Mouse (Mus musculus) A20 (cell line): Measurements from ENCODE around the gene Fgf11.

Experiments
- DNase-seq: peaks from one replicate; pipeline ENCODE4 v3.0.0-alpha.2; 2011; ENCODE audit warnings: low read depth, low spot score

Gene Fgf11

DNA sequence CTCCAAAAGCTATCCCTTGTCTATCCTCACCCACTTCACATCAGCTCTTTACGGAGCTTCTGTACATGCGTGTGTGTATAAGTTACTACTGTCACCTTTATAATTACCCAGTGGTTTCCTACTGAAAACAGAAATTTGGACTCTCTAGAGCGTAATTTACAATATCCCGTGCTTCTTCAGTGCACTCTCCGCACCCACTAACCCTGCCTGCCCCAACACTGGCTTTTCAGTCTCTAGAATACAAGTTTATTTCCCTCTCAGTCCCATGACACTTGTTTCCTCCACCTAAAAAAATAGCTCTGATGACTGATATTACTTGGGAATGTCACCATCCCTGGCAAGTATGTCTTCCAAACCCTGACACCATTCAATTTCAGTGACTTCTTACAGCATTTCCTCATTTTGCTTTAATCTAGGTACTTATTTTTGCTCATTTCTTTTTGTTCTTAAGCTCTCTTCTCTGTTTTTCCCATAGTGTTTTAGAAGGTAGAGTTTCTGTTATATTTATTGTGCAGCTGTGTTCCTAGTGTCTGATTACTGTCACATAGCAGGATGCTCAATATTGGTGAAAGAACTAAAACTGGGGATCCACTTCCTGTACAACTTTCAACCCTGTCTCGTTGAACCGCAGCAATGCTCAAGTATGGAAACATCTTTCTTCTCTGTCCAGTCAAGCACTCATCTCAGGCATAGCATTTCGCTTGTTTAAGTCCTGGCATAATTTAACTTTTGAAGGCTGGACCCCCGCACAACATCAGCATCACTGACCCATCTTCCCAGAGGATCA lies 44.2 kb downstream of the Fgf11 start:
- DNase-seq = no peak

DNA sequence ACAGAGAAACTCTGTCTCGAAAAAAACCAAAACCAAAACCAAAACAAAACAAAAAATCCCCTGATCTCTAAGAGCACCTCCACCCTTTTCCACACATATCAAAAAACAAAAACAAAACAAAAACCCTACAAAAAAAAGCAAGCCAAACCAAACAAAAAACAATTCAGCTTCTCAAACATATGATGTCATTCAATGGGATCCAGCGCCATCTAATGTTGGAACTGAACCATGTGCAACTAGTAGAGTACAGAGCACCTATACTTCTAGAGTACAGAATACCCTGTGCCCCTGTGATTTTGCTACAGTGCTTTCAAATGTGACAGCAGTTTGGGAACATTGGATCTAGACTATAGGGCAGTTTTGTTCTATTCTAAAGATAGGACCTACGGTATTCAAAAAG lies 47.0 kb downstream of the Fgf11 start:
- peak; percentile 73 for DNase-seq

DNA sequence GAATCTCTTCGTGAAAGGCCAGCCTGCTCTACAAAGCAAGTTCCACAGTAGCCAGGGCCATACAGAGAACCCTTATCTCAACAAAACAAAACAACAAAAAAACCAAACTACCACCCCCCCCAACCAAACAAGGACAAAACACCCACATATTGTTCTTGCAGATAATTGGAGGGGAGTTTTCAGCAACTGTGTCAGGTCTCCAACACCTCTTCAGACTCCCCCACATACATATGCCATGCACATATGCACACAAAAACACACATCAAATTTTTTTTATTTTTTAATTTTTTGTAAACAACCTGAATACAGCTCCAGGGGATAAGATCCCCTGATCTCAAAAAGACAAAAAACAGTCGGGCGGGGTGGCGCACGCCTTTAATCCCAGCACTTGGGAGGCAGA lies 47.4 kb downstream of the Fgf11 start:
- no peak for DNase-seq

DNA sequence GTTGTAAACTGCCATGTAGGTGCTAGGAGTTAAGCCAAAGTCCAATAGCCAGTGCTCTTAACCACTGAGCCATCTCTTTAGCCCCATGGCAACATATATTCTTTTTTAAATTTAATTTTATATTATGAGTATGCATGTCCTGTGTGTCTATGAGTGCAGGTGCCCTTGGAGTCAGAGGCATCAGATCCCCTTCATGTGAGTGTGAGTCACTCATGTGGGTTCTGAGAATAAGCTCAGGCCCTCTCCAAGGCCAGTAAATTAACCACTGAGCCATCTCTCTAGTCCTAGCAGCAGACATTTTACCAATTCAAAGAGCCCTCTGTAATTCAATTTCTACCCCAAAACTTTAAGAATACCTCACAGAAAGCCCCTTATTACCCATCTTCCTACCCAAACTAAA lies 49.0 kb downstream of the Fgf11 start:
- no peak for DNase-seq

DNA sequence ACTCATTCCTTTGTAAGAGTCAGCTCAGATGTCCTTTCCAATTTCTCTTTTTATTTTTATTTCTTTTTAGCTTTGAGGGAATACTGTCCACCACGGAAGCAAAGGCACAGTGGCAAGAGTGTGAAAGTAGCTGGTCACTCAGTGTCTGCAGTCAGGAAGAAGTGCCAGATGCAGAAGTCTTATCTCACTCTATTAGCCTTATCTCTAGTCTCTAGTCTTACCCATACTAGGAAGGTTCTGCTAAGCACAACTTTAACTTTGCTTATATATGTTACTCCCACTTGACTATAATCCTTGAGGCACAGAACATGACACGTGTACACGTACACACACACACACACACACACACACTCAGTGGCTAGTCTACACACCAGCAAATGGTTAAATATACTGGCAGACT lies 50.0 kb downstream of the Fgf11 start:
- DNase-seq = no peak
